Mouse (Mus musculus) right cerebral cortex, adult 18-20 months (tissue): ENCODE data around the gene Cfl2.

Experiments
- DNase-seq: peaks from one replicate; pipeline ENCODE4 v3.0.0; 2022; ENCODE audit warnings: mixed read lengths

Cfl2 gene

DNA sequence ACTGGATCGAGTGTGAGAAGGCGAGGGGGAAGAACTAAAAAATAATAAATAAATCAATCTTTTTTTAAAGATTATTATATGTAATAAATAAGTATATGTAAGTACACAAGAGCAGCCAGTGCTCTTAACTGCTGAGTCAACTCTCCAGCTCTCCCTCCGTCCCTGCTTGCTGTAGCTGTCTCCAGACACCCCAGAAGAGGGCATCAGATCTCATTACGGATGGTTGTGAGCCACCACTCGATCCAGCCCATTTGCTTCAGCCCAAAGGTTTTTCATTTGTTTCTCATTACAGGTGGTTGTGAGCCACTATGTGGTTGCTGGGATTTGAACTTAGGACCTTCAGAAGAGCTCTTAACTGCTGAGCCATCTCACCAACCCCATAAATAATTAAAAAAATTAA is 32.8 kb downstream of the Cfl2 start:
- no peak for DNase-seq

DNA sequence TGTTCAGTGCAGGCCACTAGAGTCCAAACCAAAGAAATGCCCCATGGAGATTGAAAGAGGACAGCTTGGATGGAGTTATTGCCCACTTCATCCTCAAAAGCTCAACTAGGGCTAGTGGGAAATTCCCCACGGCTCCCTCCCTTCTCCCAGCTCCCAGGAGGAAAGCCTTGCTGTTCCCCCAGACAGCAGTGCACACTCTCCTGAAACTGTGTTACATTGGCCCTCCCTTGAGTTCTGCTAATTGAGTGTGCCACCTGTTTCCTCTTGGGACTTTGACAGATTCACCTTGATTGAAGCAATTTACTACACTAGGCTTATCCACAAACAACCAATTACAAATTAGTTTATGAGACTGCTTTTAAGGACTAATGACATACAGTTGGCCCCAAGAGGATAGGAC is 34.6 kb downstream of the Cfl2 start:
- no peak for DNase-seq

DNA sequence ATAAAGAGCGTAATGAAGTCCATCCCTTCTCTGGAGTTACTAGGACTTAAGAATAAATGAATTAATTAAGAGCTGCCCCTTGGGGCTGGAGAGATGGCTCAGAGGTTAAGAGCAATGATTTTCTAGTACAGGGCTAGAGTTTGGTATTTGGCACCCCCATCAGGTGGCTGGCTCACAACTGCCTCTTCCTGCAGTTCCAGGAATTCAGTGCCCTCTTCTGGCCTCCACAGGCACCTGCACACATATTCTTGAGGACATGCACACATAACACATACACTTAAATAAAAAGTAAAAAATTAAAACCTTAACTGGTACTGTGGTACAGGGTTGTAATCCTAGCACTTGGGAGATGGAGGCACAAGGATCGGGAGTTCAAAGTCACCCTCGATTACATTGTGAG is 37.5 kb downstream of the Cfl2 start:
- no peak for DNase-seq

DNA sequence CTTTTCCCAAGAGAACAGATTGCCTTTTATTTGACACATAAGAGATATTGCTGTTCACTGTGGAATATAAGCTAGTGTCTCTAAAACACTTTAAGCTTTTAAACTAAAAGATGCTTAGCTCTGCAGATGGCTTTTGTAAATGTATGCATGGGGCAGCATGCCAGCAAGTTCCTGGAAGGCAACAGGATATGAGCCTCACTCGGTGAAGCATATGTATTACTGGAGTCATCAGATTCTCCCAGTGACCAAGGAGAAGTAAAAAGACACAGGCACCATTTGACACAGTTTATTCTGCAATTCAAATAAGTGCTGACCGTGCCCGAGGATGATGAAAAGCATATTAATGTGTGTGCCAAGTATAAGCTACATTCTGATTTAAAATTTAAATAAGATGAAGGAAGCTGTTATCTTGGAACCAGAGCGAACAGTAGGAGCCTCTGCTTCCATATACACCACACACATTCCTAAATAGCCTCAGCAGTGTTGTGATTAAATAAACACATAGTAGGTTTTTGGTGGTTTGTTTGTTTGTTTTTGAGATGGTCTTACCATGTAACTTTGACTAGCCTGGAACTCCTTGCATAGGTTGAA is 39.7 kb downstream of the Cfl2 start:
- peak; percentile 83 for DNase-seq

DNA sequence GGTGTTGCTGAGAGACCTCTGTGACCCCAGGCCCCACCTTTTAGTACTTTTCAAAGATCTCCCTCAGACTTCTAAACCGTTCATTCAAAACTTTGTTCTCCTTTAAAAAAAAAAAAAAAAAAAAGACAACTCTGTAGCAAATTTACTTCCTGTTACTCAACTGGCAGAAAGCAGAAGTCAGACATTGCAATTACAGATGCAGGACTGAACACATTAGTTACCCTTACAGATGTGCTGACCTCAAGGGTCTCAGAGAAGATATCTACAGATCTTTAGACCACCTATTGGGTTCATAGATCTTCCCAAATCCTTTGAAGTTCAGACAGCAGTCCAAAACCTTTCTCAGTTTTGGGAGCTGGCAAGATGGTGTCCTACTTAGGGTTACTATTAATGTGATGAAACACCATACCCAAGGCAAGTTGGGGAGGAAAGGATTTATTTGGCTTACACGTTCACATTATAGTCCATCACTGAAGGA is 42.0 kb downstream of the Cfl2 start:
- DNase-seq = no peak

DNA sequence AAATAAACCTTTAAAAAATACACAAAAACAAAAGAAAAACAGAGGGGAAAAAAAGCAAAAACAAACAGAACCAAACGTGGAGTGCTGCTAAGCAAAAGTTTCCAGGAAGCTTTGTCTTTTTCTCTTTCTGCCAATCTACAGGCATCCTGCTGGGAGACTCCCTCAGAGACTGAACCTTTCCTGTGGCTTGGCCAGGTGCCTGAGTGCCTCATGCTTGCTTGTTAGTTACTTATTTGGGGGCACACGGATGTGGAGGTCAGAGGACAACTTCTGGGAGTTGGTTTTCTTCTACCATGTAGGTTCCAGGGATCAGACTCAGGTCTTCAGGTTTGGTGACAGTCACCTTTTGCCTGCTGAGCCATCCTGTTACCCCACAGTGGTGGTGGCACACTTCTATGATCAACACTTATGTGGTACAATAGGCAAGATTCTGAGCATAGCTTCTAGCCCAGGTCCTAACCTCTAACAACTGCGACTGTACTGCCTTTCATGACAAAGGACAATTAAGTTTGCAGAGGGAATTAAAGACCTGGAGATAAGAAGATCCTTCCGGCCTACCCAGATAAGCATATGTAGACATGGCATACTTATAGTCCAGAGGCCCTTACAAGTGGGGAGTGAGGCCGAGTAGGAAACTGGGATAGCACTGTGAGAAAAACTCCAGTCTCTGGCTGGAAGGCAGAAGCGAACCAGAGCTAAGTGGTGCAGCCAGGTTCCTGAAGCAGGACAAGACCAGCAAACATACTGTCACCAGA is 43.3 kb downstream of the Cfl2 start:
- no peak for DNase-seq

DNA sequence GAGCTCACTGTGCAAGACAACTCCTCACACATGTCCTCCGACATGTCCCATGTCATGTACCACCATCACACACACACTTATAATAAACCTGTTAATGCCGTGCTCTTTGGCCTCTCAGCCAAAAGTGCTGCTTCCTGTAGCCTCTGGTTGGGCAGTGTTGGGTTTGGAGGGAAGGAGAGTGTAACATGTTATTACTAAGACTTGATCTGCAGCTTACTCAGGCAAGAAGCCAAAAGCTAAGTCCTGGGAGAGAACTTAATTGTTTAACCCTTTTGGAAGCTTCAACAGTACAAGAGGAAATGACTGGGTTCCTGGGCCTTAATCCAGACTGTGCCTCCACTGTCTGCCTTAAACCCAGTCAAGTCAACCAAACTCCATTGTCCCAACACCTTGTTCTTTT is 52.5 kb downstream of the Cfl2 start:
- DNase-seq = no peak
